Mouse (Mus musculus) mouse trophoblast stem cell (cell line): ENCODE results near the gene Gys2.

ENCODE experiments used
- in situ Hi-C, 2 experiments: fragments of 300-500 bp; cut with MseI, MboI; formaldehyde crosslinking; loops; 2 replicates in 1 of 2; 3 replicates in 1 of 2; pipeline ENCODE4 v1.15.1; 2025

Gys2 gene

DNA sequence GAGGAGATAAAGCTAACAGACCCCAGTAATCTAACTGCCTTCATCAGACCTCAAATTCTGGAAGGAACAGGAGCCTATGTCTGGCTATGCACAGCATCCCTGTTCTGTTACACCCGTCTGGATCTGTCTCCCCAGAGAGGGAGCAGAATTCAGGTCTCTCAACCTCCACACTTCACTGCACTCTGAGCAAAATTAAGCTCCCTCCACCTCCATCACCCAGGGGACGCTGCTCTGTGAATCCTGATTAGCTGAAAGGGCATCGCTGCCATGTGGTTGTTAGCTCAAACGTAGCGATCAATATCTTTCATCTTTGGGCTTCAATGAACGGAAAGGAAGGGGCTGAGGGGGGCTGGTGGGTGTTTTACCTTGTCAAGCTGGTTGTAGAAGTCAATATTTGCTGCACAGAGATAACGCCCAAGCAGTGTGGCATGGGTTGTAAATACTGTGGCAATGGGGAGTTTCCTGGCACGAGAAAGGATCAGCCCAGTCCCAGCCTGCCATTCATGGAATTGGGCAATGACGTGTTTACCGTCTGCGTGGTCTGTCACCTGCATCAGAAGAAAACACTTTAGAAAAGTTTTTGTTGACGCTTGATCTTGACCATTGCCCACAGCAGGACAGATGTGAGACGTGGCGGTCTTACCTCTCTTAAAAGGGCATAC lies 13.8 kb downstream of the Gys2 start:
- in situ Hi-C loops: no loop called here

DNA sequence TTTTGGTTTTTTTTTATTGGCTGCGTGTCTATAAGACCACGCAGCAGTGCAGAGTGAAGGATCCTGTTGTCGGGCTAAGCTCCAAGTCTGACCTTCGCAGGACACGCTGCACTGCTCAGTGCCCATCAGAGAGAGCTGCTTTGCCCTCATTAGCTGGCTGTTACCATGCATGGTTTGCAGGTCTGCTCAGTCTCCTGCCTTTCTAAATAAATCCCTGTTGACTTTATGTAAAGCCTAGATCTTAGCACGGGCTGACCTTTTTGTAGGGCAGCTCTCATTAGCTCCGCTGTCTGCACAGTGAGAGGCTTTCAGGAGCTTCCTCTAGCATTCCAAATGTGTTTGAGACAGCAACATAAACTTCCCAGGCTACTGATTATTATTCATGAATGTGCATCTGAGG lies 14.9 kb downstream of the Gys2 start:
- in situ Hi-C loops: no loop called here

- in situ Hi-C loops: no loop called here
Measured at GRCm38 (mm10) chr6:142455314-142455996, 17.5 kb downstream of the Gys2 start.

DNA sequence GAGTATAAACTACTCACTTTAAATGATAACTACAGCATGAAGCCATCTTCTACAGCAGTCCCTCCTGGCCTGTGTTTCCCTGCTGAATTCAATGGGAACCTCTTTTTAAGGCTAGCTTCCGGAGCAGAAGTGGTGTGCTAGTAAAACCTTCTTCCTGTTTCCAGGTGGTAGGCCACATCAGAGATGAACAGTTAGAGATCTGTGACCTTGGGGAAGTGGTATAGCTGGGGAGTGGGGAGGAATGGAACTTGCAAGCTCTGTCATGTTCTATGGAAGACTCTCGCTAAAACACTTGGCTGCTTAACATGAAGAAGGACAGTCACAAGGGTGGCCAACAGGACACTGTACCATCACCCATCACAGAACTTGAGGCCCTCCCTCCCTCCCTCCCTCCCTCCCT lies 19.6 kb downstream of the Gys2 start:
- in situ Hi-C loops: no loop called here

DNA sequence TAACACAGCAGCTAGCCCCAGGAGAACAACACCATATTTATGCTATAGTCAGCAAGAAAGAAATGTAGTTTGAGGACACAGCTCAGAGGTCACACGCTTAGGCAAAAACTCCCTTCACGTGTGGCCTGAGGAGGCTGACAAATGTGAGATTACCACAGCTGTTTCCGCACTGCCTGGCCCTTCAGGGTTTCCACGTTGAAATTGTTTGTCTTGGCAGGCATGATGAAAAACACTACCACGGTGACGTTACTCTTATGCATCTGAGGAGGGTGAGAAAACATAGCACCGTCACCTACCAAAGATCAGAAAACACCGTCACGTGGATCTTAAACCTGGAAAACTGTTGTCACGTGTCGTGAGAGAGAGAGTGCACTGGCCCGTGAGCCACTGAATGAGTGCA lies 21.5 kb downstream of the Gys2 start:
- in situ Hi-C loops: no loop called here

DNA sequence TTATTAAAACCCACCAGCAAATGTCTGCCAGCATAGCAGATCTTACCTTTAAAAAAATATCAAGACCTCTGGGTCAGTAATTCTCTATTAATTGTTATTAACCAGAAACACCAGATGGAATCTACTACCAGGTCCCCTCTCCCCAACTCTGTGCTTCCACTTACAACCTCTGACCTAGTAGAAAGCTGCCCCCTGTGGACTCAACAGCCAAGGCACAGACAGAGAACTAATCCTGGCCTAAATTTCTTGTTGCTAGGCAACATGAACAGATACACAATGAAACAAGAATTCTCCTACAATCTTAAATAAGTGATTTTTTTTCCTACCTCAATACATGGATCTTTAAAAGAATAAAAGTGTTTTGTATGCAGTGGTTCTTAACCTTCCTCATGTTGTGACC lies 43.8 kb downstream of the Gys2 start:
- in situ Hi-C loops: no loop called here

GRCm38 (mm10) chr6:142424976-142425375 lies 47.9 kb downstream of the Gys2 start:
- in situ Hi-C loops: no loop called here

GRCm38 (mm10) chr6:142414597-142414996 lies 58.3 kb downstream of the Gys2 start:
- in situ Hi-C loops: no loop called here

GRCm38 (mm10) chr6:142413845-142414244 lies 59.1 kb downstream of the Gys2 start:
- in situ Hi-C loops: no loop called here

DNA sequence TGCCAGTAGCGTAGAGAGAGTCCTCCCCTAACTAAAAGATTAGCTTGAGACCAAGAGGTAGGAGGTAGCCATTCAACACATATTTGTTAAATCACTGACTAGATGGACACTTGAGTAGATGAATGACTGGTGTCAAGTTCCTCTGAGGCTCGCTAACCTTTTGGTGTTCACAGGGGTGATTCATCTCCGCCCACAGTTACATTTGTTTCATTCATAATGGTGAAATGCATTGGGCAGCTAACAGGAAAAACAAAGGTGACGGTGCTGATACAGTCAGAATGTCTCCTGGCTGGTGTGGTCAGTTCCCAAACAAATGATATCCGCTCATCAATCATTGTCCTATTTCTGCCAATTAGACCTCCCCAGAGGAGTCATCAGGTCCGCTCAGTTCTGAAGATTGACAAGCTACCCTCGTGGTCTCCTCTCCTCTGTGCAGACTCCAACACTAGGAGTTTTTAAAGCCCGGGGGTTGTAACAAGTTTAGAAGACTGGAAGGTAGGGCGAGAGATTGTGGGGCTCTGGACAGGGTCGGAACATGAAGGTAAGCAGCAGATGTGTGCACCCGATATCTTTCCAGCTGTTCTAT lies 59.9 kb downstream of the Gys2 start, which contains the start of gene Spx:
Spx (plus strand) TSS at position 536 of the 586 bp plus-strand sequence.
- in situ Hi-C loops: no loop called here

GRCm38 (mm10) chr6:142411140-142411539 lies 61.8 kb downstream of the Gys2 start:
- in situ Hi-C loops: no loop called here

- in situ Hi-C loops: loop anchor here in 1 of 2 experiments (25.0 kb wide), 1 partner anchor 342 kb away; no protein-coding TSS in a partner anchor
Measured at GRCm38 (mm10) chr6:142395756-142396155, 77.2 kb downstream of the Gys2 start.

DNA sequence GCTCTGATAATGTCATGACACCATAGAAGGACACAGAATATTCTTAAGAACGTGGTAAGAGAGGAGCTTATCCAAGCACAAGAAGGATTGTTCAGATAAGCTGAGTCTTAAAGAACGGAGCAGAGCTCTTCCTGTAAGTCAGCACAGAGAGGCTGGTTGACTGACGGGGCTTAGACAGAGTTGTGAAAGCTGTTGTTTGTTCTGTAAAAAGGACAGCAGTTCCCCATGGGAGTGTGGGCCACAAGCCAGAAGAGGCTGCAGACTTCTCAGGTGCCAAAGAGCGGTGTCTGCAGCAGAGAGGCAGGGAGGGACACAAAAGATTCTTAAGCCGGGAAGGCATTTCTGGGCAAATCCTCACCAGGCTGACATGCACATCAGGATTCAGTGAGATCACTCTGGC lies 78.2 kb downstream of the Gys2 start:
- in situ Hi-C loops: loop anchor here in 1 of 2 experiments (25.0 kb wide), 1 partner anchor 343 kb away; no protein-coding TSS in a partner anchor

DNA sequence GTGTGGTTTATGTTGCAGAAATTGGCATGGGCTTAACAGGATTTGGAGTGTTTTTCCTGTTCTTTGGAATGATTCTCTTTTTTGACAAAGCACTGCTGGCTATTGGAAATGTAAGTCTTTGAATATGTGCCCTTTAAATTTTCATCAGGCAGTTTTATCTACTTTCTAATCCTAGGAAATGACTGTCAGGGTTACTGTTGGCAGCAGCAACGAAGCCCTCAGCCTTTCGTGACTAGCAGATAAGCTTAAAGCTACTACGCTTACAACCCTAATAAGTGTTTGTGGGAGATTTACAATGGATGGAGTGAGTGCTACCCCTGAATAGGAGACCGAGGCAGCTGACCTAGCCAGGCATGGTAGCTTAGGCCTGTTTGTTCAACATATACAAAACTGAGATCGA lies 80.6 kb downstream of the Gys2 start:
- in situ Hi-C loops: loop anchor here in 1 of 2 experiments (25.0 kb wide), 1 partner anchor 345 kb away; no protein-coding TSS in a partner anchor

DNA sequence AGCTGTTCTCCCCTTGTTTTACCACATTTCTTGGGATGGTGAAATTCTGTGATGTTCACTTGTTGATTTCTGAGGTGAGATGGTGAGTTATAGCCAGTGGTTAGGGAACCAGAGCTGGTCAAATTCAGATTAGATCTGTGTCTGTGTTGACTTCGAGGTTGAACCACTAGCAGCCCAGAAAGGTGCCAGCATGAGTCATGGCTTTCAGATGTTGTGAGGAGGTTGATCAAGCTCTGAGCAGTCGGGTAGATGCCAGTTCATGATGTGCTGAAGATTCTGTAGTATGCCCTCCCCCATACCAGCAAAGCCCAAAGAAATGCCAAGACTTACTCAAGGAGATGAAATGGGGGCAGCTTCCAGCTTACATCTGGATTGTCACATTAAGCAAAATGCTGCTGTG lies 83.8 kb downstream of the Gys2 start:
- in situ Hi-C loops: loop anchor here in 1 of 2 experiments (10.0 to 25.0 kb wide), 2 partner anchors 116 to 348 kb away; partner anchors contain the start of gene Ldhb

DNA sequence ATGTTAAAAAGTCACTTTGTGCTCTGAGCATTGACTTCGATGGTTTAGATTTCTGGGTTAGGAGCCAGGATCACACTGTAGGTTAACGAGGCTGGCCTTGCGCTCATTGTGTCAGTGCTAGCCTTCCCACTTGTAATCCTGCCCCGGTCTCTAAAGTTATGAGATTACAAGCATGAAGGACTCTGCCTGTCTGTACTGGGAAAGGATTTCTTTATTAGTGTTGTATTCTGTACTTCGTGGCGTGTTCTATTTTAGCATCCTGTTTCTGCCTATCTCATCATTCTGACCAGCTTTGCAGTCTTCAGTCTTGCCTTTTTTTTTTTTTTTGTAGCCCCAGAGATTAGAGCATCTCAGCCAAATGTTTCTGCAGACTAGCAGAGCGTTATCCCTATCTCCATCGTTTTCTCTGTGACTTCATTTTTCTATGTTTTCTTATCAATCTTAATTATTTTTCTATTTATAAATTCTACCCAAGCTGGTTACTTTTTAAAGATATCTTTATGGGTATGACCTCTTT lies 85.1 kb downstream of the Gys2 start:
- in situ Hi-C loops: loop anchor here in 1 of 2 experiments (10.0 to 25.0 kb wide), 2 partner anchors 117 to 349 kb away; partner anchors contain the start of gene Ldhb

DNA sequence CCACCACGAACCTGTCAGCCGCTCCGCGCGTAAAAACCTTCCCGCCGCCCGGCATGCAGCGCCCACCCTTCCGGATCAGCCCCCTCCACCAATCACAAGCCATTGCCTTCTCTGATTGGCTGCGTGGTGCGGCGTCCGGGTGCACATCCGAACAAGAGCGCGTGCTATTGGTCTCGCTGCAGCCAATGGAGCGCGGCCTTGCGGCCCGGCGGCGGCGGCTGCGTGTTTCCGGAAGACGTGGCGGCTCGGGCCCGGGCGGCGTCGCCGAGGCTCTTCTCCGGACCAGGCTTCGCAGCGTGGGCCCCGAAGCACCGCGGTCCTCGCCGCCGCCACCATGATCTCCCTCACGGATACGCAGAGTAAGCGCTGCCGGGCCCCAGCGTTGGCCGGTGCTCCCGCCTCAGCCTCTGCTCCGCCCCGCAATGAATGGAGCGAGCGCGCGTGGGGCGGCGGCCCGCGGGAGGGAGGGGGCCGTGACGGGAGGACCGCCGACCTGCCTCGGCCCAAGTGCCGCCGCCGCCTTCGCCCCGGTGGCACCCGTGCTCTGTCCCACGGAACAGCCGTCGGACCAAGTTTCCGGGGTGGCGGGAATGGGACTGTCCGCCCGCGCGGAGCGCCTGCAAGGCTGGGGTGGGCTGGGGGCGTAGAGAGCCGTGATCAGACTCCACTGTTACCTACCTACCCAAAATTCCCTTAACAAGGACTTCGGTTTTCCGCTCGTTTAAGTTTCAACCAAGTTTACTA lies 85.7 kb downstream of the Gys2 start, which contains the start of the genes Recql and Golt1b:
Recql (minus strand) TSS at position 77 of the 744 bp plus-strand sequence.
Golt1b (plus strand) TSS at position 211 of the 744 bp plus-strand sequence.
- in situ Hi-C loops: loop anchor here in 1 of 2 experiments (10.0 to 25.0 kb wide), 2 partner anchors 118 to 350 kb away; partner anchors contain the start of gene Ldhb

DNA sequence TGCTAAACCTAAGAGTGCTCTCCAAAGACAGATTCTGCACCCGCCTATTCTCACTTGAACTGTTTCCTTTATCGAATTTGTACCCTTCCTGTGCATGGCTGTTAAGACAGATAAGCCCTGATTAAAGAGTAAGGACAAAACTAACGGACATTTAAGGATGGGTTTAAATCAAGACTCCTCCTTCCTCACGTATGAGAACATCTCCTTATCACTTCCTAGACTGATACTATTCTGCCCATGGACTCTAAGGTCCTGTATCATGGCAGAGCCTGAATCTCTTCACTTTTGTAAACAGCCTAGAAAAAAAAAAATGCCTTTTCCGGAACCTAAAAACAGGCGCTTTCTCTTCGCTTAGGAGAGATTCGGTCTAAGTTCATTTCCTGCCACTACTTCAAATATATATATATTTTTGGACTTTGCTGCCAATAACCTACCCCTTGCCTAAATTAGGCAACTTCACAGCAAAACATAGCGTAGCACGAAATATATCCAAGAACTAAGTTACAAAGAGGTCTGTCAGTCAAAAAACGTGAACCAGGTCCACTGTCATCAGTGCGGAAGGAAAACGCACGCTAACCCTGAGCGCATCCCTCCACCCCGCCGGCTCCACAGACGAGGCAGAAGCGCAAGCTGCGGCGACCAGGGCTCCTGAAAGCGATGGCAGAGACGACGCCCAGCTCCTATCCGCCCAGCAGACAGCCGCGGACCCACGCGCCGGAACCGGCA lies 86.5 kb downstream of the Gys2 start:
- in situ Hi-C loops: loop anchor here in 1 of 2 experiments (10.0 to 25.0 kb wide), 2 partner anchors 118 to 351 kb away; partner anchors contain the start of gene Ldhb

- in situ Hi-C loops: loop anchor here in 1 of 2 experiments (10.0 to 25.0 kb wide), 2 partner anchors 120 to 353 kb away; partner anchors contain the start of gene Ldhb
Measured at GRCm38 (mm10) chr6:142384521-142384920, 88.4 kb downstream of the Gys2 start.

- in situ Hi-C loops: loop anchor here in 1 of 2 experiments (10.0 to 25.0 kb wide), 2 partner anchors 123 to 356 kb away; partner anchors contain the start of gene Ldhb
Measured at GRCm38 (mm10) chr6:142381615-142382014, 91.3 kb downstream of the Gys2 start.
